Mouse (Mus musculus) embryonic stem cell, embryonic (primary cell): ENCODE measurements around the gene Olfr362.
"Not testable (repeated sequence)": the region's sequence is repeated elsewhere in the genome, so short reads cannot be mapped to it uniquely, and the experiment has no call there.

Source experiments
- CTCF ChIA-PET, 4 experiments: fragments of 300-600 bp in 2 of 4; fragments of 350-600 bp in 2 of 4; sonication (Branson Sonifier 250); formaldehyde crosslinking; loops; one replicate each; lab custom pipeline; 2022; ENCODE audit warnings: inconsistent platforms in 2 of 4; lab: Charles Lee
- POLR2A ChIA-PET, 4 experiments: fragments of 300-600 bp in 2 of 4; fragments of 350-600 bp in 2 of 4; sonication (Branson Sonifier 250); formaldehyde crosslinking; loops; one replicate each; lab custom pipeline; 2022; ENCODE audit warnings: antibody characterized with exemption in 4 of 4, inconsistent platforms in 1 of 4; lab: Charles Lee

Olfr362 gene

GRCm38 (mm10) chr2:37117810-37118209 is at the start of gene Olfr362:
TSS of gene Olfr362 (minus strand) at chr2:37117910.
- ChIA-PET CTCF (no interaction called here), POLR2A (interaction anchor here in 1 of 4 experiments (0.5 kb wide), 1 partner anchor 676 kb away, joined by 3 read pairs; no protein-coding TSS in a partner anchor)

- ChIA-PET CTCF (no interaction called here), POLR2A (no interaction called here)
Measured at GRCm38 (mm10) chr2:37139022-37139421, 21.3 kb upstream of the Olfr362 start, which contains the start of gene Olfr364-ps1. TSS of gene Olfr364-ps1 (plus strand) at chr2:37139322.

- CTCF ChIA-PET, POLR2A ChIA-PET: not testable (repeated sequence)
Measured at GRCm38 (mm10) chr2:37089190-37089589, 28.5 kb downstream of the Olfr362 start, which contains the start of gene Olfr361. TSS of gene Olfr361 (minus strand) at chr2:37089290.

GRCm38 (mm10) chr2:37065446-37065845 is 52.3 kb downstream of the Olfr362 start, which contains the start of gene Olfr360:
TSS of gene Olfr360 (plus strand) at chr2:37065746.
- POLR2A ChIA-PET: no interaction called here

More at GRCm38 (mm10) chr2:37065446-37065845, 52.3 kb downstream of the Olfr362 start, which contains the start of gene Olfr360:
- CTCF ChIA-PET: no interaction called here
